Mouse (Mus musculus) right cerebral cortex, adult 2 months (tissue): ENCODE measurements around the gene Tmem176b.
A peak's percentile ranks its signal among the peaks of the same experiment; 100 is the strongest.
"Not testable (repeated sequence)": the region's sequence is repeated elsewhere in the genome, so short reads cannot be mapped to it uniquely, and the experiment has no call there.

Experiments used
- DNase-seq, 2 experiments: peaks; one replicate each; pipeline ENCODE4 v3.0.0; 2021 to 2022; ENCODE audit warnings: low spot score in 2 of 2

Gene Tmem176b

DNA sequence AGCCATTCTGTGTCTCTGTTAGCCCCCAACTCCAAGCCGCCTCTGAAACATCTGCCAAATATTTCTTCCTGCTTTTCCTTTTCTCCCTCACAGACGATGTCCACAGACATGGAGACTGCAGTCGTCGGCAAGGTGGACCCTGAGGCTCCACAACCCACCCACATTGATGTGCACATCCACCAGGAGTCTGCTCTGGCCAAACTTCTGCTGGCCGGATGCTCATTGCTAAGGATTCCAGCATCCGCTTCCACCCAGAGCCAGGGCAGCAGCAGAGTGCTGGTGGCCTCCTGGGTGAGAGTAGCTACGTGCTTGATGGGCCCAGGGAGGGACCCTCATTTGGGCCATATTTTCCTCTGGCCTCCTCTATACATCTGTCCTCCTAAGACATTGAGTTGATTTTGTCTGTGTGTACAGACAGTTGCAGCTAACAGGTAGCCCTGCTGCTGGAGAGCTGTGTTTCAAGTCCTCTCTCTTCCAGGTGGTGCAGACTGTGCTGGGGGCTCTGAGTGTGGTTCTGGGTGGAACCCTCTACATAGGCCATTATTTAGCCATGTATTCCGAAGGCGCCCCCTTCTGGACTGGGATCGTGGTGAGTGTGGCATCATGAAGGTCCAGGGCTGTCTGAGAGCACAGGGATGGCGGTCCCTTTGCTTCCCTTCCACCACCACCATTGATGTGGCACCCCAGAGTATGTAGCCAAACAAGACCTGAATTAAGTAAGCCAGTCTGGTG, 981 bp upstream of the Tmem176b start:
- no peak for DNase-seq

DNA sequence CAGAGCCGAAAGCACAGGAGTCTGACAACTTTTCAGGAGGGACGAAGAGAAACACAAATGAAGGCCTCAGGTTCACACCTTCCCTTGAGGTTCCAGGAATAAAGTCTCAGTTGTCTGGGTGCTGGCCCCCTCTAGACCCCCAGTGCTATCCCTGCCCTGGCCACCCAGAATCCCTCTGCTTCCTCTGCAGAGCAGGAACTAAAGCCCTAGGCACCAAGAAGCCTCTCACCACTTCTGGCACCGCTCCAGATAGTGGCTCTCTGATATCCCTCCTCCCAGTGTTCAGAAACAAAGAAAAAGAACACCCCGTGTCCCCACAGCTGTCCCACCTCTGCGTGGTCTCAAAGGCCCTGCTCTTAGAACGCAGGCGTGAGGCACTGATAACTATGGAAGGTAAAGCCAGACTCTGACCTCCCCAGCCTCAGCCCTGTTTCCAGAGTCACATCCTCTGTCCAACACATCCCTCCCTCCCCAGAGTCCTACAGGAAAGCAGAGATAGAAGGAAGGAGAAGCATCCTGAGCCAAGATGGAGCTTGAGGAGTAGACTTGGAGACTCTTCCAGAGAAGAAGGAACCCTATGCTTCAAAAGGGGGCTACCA, 826 bp downstream of the Tmem176b start, which contains the start of gene Tmem176a:
TSS of gene Tmem176a (plus strand) at position 549 of the 599 bp plus-strand sequence.
- DNase-seq: no peak

DNA sequence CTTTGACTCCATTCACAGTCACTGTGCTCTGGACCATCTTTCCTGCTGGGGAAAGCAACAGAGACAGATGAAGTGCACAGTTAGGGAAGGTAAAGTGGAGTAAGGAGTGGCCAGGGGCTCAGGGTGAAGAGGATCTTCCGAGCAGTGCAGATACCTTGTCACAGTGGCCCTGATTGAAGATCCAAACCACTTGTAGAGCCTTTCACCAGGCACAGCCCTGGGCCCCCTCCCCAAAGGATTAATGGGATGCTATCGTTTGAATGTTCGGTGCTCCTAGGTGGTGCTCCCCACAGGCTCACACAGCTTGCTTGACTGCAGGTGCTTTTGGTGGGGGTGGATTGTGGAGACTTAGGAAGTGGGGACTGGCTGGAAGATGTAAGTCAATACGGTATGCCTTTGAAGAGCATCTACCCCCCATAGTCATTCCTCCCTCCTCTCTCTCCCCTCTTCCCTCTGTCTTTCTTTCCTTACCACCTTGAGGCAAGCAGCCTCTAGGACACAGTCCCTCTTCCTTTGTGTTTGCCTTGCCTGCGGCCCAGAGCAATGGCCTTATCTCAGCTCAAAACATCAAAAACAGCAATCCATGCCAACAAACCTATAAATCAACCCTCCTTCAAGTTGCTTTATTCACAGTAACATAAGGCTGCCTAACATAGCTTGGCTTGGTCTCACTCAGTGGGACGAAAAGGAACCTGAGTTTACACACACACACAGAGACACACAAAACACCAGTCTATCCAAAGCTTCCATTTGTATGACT, 2.8 kb downstream of the Tmem176b start:
- no peak for DNase-seq

DNA sequence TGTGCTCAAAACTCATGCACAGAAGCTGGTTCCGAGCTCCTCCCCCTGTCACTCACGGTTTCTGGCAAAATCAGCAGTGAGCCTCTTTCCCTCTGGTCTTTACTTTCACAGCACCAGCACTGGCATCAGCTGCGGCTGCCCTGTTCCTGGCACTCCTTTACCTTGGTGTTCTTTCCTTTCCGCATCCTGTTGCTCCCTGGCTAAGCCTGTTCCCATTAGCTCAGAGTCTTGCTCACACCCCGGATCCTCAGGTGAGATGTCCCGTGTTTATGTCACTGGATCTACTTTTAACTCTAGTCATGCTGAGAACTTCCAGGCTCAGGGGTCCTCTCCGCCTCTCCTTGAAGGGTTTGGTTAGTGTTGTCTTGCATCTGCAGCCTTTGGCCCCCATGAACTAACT, 3.8 kb downstream of the Tmem176b start:
- no peak for DNase-seq

DNA sequence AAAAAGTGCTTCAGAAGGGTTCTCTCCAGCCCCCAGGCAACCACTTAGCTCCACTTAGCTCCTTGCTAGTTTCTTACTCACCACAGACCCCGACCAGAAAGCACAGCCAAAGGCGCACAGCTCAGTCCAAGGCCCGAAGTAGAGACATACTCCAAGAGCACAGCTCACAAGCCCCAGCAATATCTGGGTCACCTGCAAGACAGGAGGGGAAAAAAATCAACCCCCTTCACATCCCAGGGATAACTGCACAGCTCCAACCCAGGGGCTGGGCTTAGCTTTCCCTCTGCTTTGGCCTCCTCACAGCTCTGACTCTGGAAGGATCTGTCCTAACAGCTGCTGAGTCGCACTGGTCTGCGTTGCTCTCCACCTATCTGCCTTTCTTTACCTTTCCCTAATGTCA, 5.2 kb downstream of the Tmem176b start:
- DNase-seq: no peak

DNA sequence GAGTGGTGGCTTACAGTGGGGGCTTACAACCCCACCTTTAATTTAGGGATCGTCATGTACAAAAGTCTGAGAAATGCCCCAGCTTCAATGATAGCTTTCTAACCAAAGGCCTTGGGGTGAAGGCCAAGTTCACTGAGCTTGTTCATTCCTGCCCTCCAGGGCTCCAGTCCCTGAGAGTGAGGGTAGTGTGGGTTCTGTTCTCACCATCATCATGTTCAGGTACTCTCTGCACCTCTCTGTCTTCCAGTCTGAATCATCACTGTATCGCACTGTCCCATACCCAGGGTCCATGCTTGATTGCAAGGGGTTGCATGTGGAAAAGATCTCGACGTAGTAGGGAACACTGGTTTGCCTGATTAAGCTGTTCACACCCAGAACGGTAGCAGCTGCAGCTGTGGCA, 6.1 kb downstream of the Tmem176b start:
- DNase-seq: no peak

DNA sequence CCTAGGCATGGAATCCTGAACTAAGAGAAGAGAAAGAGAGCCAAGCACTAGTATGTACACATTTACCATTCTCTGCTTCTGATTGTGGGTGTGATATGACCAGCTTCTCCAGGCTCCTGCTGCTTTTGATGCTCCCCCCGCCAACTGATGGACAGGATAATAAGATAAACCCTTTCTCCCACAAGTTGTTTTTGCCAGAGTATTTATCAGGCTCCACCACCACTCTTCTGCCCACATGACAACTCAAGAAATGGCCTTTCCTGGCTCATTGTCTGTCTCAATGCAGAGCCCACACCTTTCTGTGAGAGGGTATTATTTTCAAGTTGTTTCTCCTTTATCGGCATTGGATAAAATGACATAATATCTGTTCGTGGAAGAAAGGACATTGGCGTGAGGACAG, 7.8 kb downstream of the Tmem176b start:
- DNase-seq: no peak

DNA sequence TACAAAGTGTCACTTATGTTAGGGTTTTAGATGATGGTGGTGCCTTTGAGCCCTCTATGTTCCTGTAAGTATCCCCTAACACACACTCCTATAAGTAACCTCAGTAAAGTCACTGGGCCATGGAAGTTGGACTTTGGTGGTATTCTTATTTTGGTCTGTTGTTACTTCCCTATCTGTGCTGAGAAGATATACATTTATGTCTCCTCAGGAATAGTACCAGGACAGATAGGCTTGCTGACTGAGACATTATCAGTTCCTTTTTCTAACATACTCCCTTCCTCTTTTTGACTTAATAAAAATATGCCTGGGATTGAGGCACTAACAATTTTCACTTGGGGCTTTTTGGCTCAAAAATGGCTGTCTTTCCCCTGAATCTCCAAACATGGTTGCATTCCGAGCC, 8.9 kb downstream of the Tmem176b start:
- DNase-seq: no peak

DNA sequence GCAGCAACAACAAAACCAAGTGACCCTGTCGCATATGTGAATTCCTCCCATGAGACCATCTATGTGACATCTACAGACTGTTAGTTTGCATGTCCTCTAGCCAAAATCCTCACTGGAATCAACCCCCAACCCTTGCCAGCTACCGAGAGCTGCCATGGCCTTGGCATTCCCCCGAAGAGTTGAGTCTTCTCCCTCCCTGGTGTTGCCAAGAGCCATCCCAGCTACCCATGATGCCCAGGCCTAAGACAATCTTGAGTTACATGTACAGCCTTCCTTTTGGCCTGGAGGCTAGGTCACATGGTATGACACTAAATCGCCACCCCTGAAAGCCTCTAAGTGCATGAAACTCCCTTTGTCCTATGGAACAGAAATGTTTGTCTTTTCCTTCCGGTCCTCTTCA, 10.2 kb downstream of the Tmem176b start:
- no peak for DNase-seq

DNA sequence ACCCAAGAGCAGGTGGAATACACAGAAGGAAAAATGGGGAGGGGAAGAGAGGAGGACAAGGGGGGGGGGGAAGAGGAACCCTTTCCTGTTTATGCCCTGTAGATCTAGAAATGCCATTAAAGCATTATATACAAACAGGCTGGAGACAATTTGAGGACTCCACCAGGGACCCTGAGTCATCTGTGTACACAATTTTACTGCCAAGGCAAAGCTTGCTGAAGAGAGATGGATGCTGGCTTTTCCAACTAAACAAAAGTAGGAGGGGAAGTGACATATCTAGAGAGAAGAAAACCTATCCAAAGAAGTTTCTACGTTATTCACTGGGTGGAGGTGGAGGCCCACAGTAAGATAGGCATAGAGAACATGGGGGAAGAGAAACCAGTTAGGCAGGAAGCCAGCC, 11.1 kb downstream of the Tmem176b start:
- DNase-seq: no peak

DNA sequence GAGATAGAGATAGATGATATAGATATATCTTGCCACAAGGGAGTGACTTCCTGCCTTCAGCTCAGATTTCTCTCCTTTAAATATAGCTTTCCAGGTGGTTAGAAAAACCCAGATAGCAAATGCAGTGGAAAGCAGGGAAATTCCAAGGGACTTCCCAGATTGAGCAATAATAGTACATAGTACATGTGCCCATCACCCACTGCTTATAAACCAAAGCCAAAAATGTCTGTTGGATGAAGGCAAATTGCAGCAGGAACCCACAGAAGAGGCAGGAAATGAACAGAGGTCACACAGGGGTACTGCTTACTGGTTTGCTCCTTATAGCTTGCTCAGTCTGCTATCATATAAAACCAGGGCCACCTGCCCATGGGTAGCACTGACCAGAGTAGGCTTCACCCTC, 11.6 kb downstream of the Tmem176b start:
- no peak for DNase-seq

DNA sequence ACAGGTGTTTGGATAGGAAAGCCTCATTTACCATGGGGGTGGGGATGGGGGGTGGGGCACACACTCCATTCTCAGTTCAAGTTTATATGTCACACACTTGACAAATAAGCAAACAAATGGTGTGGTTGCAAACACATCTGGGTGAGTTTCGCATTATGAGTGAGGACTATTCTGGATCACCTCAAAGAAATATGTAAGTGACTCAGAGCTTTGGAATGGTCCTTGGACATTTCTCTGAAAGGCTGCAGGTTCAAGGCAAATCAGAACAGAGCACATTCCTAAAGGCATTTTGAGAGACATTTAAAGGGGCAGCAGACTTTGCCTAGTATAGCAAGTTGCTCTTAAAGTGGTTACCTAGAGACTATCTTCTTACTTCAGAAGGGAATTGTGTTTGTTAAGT, 12.3 kb downstream of the Tmem176b start:
- no peak for DNase-seq

DNA sequence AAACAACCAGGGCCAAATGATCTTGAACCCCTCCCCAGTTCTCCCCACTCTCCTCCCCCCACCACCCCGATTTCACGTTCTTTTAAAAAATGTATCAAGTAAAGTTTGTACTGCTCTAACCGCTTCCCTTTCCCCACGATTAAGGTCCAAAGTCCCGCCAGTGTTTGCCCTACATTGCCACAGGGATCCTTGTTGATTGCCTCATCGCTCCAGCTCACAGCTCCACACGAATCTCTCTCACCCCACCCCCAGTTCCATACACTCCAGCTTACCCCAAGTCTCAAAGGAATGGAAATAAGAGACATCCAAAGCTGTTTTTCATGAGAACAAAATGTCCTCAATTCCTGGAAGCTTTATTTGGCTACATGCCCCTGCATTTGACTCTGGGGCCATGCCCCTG, 16.3 kb downstream of the Tmem176b start:
- DNase-seq: no peak

DNA sequence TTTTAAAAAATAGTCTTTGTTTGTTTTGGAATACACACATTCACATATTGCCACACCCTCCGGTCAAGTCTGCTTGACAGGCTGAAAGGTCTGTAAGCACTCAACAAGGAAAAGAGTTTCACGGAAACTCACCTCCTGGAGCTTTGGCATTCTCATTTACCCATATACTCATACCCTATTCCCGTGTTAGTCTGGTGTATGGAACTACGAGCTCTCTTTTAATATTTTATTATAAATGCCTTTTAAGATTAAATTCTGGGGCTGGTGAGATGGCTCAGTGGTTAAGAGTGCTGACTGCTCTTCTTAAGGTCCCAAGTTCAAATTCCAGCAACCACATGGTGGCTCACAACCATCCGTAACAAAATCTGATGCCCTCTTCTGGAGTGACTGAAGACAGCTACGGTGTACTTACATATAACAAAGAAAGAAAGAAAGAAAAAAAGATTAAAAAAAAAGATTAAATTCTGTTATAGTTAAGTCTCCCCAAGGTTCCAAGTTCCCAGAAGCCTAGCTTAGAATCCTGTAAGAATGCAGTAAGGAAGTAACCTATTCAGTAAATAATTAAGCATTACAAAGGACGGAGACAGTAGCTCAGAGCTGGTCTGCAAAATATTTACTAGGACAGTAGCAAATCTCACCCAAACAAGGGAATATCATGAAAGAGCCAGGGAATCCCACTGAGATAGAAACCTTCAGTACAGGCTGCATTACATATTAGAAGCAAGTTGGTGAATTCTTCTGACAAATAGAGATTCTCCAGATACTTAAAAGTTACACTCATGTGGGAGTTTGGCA, 19.1 kb downstream of the Tmem176b start:
- DNase-seq: not testable (repeated sequence)

DNA sequence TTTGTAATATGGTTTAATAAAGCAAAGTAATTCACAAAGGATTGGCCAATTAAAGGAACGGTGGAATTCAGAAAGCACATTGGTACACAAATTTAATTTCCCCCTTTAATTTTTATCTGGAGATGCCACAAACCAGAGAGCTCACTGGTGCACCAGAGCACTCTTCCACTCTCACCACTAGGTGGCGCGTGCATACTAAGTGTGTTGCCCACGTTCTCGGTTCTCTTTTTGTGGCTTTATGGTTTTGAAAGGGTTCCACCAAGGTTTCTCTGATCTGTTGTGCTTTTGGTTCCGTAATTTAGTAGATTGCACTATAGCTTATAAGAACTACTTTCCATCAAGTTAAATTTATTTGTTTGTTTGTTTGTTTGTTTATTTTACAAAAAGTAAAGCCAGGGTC, 23.5 kb downstream of the Tmem176b start:
- peak; percentile 75 to 79 for DNase-seq

DNA sequence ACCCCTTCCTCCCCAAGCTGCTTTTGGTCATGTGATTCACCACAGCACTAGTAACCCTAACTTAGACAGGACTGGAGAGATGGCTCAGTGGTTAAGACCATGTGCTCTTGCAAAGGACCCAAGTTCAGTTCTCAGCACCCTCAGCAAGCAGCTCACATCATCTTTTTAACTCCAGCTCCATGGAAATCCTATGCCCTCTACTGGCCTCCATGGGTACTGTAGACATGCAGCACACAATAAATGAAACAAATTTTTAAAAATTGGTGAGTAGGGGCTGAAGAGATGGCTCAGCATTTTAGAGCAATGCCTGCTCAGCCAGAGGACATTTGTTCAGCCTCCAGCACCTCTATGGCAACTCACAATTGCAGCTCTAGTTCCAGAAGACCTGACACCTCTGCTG, 26.3 kb downstream of the Tmem176b start:
- no peak for DNase-seq

DNA sequence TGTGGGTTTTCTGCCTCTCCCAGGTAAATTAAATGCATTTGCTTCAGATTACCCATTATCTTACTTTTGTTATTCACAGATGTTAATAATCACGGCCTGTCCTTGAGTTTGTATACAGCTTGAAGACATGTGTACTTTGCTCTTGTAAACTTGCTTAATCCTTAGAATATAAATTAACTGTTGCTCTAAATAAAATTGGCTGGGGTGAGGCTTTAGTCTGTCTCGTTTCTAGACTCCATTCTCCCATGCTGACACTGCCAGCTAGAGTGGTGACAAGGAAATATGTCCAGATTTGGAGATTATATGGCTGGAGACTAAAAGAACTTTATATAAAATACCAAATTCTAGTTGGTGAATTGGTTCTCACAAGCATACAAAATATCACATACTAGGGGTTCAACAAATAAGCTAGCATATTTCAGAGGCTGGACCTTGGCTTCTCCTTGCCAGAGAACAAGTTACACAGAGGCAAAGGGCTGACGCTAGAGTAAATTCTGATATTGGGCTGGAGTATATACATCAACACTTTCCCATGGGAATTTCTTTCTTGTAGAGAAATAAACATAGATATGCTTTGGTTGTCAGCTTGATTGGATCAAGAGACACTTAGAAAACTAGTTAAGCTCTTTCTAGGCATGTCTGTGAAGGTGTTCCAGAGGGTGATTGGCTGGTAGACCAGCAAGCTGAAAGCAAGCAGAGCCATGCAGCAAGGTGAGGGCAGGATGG, 31.6 kb downstream of the Tmem176b start:
- DNase-seq: no peak

DNA sequence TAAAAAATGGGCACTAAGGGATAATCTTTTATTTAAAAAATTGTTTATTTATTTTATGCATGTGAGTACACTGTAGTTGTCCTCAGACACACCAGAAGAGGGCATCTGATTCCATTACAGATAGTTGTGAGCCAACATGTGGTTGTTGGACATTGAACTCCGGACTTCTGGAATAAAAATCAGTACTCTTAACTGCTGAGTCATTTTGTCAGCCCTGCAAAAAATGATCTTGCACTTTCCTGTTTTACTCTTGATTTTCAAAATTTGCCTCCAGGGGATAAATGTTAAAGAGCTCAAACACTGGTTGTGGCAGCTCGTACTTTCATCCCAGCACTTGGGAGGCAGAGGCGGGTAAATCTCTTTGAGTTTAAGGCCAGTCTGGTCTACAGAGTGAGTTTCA, 34.5 kb downstream of the Tmem176b start:
- DNase-seq: no peak

DNA sequence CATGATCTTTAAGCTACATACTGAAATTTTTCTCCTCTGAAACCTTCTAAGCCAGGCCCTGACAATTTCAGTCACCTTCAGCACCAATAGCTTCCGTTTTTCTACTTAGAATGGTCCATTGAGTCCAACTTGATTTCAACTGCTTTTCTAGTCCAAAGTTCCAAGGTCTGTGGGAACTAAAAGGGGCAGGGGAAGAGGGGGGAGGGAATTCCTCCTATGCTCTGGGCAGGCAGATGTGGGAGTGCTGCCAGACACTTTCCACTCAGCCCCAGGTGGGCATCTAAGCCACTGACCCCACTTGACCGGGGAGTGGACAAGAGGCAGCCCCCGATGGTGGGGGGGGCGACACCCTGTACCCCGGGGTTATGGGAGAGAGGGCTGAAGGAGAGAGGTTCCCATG, 37.0 kb downstream of the Tmem176b start:
- DNase-seq: no peak

DNA sequence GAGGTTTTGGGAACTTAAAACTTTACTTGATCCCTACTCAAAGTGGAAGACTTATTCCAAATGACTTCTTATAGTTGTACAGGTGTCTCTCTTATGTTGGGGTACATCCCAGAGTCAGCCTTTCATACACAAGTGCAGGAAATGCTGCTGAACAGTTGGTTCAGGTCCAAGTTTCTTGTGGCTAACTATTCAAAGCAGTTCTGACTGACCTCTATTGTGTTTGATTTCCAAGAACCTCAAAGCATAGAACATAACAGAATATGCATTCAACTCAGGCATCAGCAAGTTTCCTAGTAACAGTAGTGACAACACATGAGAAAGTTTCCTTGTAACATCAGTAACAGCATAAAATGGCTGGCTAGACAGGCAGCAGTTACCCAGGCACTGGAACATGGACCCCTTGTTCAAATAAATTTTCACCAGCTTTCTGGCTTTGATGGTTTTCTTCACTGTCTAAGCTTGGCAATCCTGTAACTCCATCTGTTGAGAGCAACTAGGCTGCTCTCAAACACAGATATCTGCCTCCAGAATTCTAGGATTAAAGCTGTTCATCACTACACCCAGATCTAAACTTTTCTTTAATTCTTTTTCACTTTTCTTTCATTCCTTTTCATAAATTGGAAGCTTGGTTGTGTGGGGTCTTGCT, 37.8 kb downstream of the Tmem176b start:
- no peak for DNase-seq

DNA sequence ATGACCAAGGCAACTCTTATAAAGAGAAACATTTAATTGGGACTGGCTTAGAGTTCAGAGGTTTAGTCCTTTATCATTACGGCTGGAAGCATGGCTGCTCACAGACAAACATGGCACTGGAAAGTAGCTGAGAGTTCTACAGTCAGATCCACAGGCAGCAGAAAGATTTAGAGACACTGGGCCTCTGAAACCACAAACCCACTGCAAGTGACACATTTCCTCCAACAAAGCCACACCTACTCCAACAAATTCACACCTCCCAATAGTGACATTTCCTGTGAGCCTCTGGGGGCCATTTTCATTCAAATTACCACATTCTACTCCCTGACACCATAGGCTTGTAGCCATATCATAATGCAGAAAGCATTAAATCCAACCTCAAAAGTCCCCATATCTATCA, 39.4 kb downstream of the Tmem176b start:
- no peak for DNase-seq
